Mouse (Mus musculus): ENCODE measurements at regions not wholly inside any gene's neighbourhood (a gene's known extent, or its start where the extent isn't known, plus 50 kb on each side); places are given as distances from the start of the nearest gene placed in this dataset.

DNA sequence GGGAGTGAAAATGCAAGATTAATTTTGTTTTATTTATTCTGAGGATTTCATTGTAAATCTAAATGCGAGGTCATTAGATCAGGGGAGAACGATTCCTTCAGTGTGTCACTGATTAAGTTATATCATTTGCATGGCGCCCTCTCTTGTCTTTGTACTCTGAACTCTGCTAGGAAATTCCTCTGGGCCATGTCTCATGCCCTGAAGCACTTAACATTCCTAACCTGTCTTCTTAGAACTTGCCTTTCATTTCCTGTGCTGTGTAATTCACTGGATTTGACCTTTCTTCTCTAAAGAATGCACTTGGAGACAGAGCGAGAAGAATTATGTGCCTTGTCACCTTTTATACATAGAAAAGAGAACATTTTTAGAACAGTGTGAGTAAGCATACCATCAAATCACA, 199.0 kb upstream of the C030005K15Rik start:
- H3K4me3 ChIP-seq (ENCODE audit: insufficient read depth, low read length): no peak overlapping the region
- no peaks in the 10 kb centered on the region; the same call in 1 of the 2 replicates for H3K4me1 ChIP-seq (ENCODE audit: control insufficient read depth, insufficient read depth, low read length)
- TF ChIP-seq POLR2A (IDR thresholded peaks at IDR 0.05; ENCODE audit: extremely low read depth, insufficient read depth, low read length): no peak
- TF ChIP-seq CTCF (IDR thresholded peaks at IDR 0.05; ENCODE audit: extremely low read depth, insufficient read depth, low read length): no peak
- H3K27ac ChIP-seq (ENCODE audit: insufficient read depth, low read length): no peak overlapping the region

DNA sequence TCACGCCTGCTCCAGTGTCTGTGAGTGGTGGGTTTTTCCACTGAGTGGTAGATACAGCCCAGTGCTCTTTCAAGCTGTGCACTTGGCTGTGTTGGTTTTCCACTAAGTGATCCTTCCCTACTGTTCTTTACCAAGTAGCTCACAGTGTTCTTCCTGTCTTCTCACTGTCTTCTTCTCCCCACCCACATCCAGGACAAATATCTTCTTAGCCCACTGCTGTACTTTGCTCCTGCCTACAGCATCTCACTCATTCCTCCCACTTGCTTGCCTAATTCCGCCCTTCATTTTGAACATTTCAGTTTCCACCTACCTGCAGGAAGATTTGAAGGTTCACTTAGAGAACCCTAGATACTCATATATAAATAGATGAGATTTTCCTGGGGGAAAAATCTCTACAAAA, 213.8 kb upstream of the C030005K15Rik start:
- Histone ChIP-seq H3K27ac (ENCODE audit: insufficient read depth, low read length) (peak overlapping the region; percentile 39; the same call in 1 of the 2 replicates), H3K4me3 (ENCODE audit: insufficient read depth, low read length) (no peak overlapping the region), H3K4me1 (ENCODE audit: control insufficient read depth, insufficient read depth, low read length) (no peaks in the 10 kb centered on the region; the same call in 1 of the 2 replicates)
- no peak for TF ChIP-seq POLR2A (IDR thresholded peaks at IDR 0.05; ENCODE audit: extremely low read depth, insufficient read depth, low read length)
- no peak for TF ChIP-seq CTCF (IDR thresholded peaks at IDR 0.05; ENCODE audit: extremely low read depth, insufficient read depth, low read length)

- Histone ChIP-seq H3K4me3 (ENCODE audit: insufficient read depth, low read length) (no peak overlapping the region), H3K4me1 (ENCODE audit: control insufficient read depth, insufficient read depth, low read length) (no peaks in the 10 kb centered on the region), H3K27ac (ENCODE audit: insufficient read depth, low read length) (no peak overlapping the region)
- TF ChIP-seq CTCF (IDR thresholded peaks at IDR 0.05; ENCODE audit: extremely low read depth, insufficient read depth, low read length): no peak
- TF ChIP-seq POLR2A (IDR thresholded peaks at IDR 0.05; ENCODE audit: extremely low read depth, insufficient read depth, low read length): no peak
Observed at GRCm38 (mm10) chr10:97965881-97966280, 239.3 kb upstream of the C030005K15Rik start.

DNA sequence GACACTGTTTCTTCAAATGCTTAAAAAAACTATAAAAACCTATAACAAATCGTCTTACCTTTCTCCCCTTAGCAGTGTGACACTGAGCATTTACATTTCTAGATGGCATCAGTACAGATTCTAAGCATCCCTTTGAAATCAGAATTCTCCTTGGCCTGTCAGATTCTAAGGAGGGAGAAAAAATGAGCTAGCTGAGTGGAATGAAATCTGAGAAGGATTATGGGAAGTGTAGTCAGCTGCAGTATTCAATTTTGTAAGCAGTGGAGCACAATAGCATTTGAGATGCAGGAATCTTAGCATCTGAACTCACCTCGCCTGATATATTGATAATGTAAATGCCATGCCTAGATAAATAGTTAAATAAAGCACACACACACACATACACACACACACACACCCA, 240.4 kb upstream of the C030005K15Rik start:
- Histone ChIP-seq H3K4me1 (ENCODE audit: control insufficient read depth, insufficient read depth, low read length) (no peaks in the 10 kb centered on the region), H3K4me3 (ENCODE audit: insufficient read depth, low read length) (no peak overlapping the region), H3K27ac (ENCODE audit: insufficient read depth, low read length) (no peak overlapping the region)
- TF ChIP-seq POLR2A (IDR thresholded peaks at IDR 0.05; ENCODE audit: extremely low read depth, insufficient read depth, low read length) (no peak), CTCF (IDR thresholded peaks at IDR 0.05; ENCODE audit: extremely low read depth, insufficient read depth, low read length) (no peak)

GRCm38 (mm10) chr10:98007037-98007436, 280.5 kb upstream of the C030005K15Rik start:
- no peak overlapping the region for H3K27ac ChIP-seq (ENCODE audit: insufficient read depth, low read length)
- no peak for TF ChIP-seq POLR2A (IDR thresholded peaks at IDR 0.05; ENCODE audit: extremely low read depth, insufficient read depth, low read length)
- TF ChIP-seq CTCF (IDR thresholded peaks at IDR 0.05; ENCODE audit: extremely low read depth, insufficient read depth, low read length): no peak
- H3K4me3 ChIP-seq (ENCODE audit: insufficient read depth, low read length): no peak overlapping the region
- no peaks in the 10 kb centered on the region; the same call in 1 of the 2 replicates for H3K4me1 ChIP-seq (ENCODE audit: control insufficient read depth, insufficient read depth, low read length)

- TF ChIP-seq POLR2A (IDR thresholded peaks at IDR 0.05; ENCODE audit: extremely low read depth, insufficient read depth, low read length): no peak
- TF ChIP-seq CTCF (IDR thresholded peaks at IDR 0.05; ENCODE audit: extremely low read depth, insufficient read depth, low read length): no peak
- Histone ChIP-seq H3K27ac (ENCODE audit: insufficient read depth, low read length) (no peak overlapping the region), H3K4me1 (ENCODE audit: control insufficient read depth, insufficient read depth, low read length) (no peaks in the 10 kb centered on the region; the same call in 1 of the 2 replicates), H3K4me3 (ENCODE audit: insufficient read depth, low read length) (no peak overlapping the region)
Observed at GRCm38 (mm10) chr10:98008355-98008754, 281.8 kb upstream of the C030005K15Rik start.

DNA sequence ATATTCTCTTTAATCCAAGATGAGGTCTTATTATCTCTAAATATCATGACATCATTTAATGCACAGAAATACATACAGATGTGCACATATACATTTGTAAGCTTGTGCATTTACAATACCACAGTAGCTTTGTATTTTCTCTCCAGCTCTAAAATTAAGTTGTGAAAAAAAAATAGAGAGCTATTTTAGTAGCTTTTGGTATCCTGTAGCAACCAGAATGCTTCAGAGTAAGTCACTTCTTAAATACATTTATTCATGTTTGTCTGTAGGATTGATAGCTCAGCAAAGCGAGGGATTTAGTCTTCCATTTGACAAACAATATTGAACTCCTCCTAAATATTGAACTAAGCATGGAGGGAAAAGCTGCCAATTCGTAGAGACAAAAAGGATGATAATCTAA, 286.4 kb upstream of the C030005K15Rik start:
- no peaks in the 10 kb centered on the region for H3K4me1 ChIP-seq (ENCODE audit: control insufficient read depth, insufficient read depth, low read length)
- H3K27ac ChIP-seq (ENCODE audit: insufficient read depth, low read length): no peak overlapping the region
- TF ChIP-seq POLR2A (IDR thresholded peaks at IDR 0.05; ENCODE audit: extremely low read depth, insufficient read depth, low read length) (no peak), CTCF (IDR thresholded peaks at IDR 0.05; ENCODE audit: extremely low read depth, insufficient read depth, low read length) (no peak)
- H3K4me3 ChIP-seq (ENCODE audit: insufficient read depth, low read length): no peak overlapping the region

- Histone ChIP-seq H3K4me3 (ENCODE audit: insufficient read depth, low read length) (no peak overlapping the region), H3K27ac (ENCODE audit: insufficient read depth, low read length) (no peak overlapping the region), H3K4me1 (ENCODE audit: control insufficient read depth, insufficient read depth, low read length) (no peaks in the 10 kb centered on the region)
- no peak for TF ChIP-seq POLR2A (IDR thresholded peaks at IDR 0.05; ENCODE audit: extremely low read depth, insufficient read depth, low read length)
- TF ChIP-seq CTCF (IDR thresholded peaks at IDR 0.05; ENCODE audit: extremely low read depth, insufficient read depth, low read length): no peak
Observed at GRCm38 (mm10) chr10:98014985-98015902, 288.7 kb upstream of the C030005K15Rik start.

DNA sequence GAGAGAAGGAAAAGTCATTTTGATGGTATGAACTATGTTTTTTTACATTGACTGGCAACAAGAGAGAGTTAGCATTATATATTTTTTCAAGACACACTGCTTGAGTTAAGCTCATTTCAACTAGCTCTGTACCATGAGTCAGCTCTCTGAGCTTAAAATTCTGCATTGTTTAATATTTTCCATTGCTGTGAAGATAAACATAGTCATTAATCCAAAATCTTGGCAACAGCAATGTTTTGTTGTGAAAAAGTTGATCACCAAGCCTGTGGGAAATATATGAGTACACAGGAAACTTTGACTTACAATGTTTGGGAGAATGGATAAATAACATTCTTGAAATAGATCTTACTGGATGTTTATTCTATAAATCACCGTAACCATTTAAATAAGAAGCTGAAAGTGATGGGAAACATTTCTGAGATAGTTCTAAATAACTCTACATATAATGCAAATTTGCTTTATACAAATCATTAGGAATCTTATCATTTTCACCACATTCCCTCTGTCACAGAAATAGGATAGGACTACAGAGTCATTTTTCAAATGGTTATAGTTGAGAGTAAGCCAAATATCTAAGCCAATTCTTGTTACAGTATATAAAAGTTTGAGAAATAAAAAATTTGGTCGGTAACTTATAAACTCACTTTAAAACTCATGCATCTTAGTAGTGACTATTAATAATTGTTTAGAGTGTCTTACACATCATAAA, 290.2 kb upstream of the C030005K15Rik start:
- TF ChIP-seq CTCF (IDR thresholded peaks at IDR 0.05; ENCODE audit: extremely low read depth, insufficient read depth, low read length): no peak
- TF ChIP-seq POLR2A (IDR thresholded peaks at IDR 0.05; ENCODE audit: extremely low read depth, insufficient read depth, low read length): no peak
- Histone ChIP-seq H3K27ac (ENCODE audit: insufficient read depth, low read length) (no peak overlapping the region), H3K4me1 (ENCODE audit: control insufficient read depth, insufficient read depth, low read length) (no peaks in the 10 kb centered on the region), H3K4me3 (ENCODE audit: insufficient read depth, low read length) (no peak overlapping the region)
